Mouse (Mus musculus) limb, embryonic 14.5 days (tissue): ENCODE results near the gene Ost4. TPM values are rescaled to one million over a fixed set of nuclear protein-coding genes. Genes with fewer than 3 reads are reported as not detected.

Experiments
- ATAC-seq: fragments of 200-750 bp; cut with Nextera tagmentation; 2 replicates; pipeline ENCODE4 v1.8.0; 2017; ENCODE audit warnings: low read depth, moderate number of reproducible peaks, moderate TSS enrichment; ENCODE audit not compliant: low FRiP score
- DNase-seq: peaks from one replicate; pipeline ENCODE4 v3.0.0-alpha.2; 2015; ENCODE audit warnings: low spot score
- H3K27ac ChIP-seq: fragments of 300-500 bp; sonication (generic); replicated peaks from 2 replicates; pipeline ENCODE4 v1.5.1; 2014; ENCODE audit warnings: low read depth, mild to moderate bottlenecking, low read length, moderate library complexity, mixed read lengths
- H3K27me3 ChIP-seq: fragments of 300-500 bp; sonication (generic); 2 replicates; pipeline ENCODE4 v1.6.1; 2014; ENCODE audit warnings: low read length, mixed read lengths; ENCODE audit not compliant: control insufficient read depth, insufficient read depth
- H3K36me3 ChIP-seq: fragments of 300-500 bp; sonication (generic); 2 replicates; pipeline ENCODE4 v1.6.1; 2014; ENCODE audit warnings: mild to moderate bottlenecking, low read length, moderate library complexity, mixed read lengths; ENCODE audit not compliant: control insufficient read depth, insufficient read depth
- H3K4me1 ChIP-seq: fragments of 300-500 bp; sonication (generic); 2 replicates; pipeline ENCODE4 v1.6.1; 2014; ENCODE audit warnings: antibody characterized with exemption, low read length, mixed read lengths; ENCODE audit not compliant: control insufficient read depth, insufficient read depth
- H3K4me2 ChIP-seq: fragments of 300-500 bp; sonication (generic); replicated peaks from 2 replicates; pipeline ENCODE4 v1.6.1; 2014; ENCODE audit warnings: low read depth, mild to moderate bottlenecking, low read length, moderate library complexity; ENCODE audit not compliant: severe bottlenecking
- H3K4me3 ChIP-seq: fragments of 300-500 bp; sonication (generic); replicated peaks from 2 replicates; pipeline ENCODE4 v1.5.1; 2014; ENCODE audit warnings: low read length
- H3K9ac ChIP-seq: fragments of 300-500 bp; sonication (generic); 2 replicates; pipeline ENCODE4 v1.6.1; 2014; ENCODE audit warnings: mild to moderate bottlenecking, low read depth, low read length, moderate library complexity; ENCODE audit not compliant: severe bottlenecking
- H3K9me3 ChIP-seq: fragments of 300-500 bp; sonication (generic); 2 replicates; pipeline ENCODE4 v1.6.1; 2016; ENCODE audit warnings: low read length; ENCODE audit not compliant: control insufficient read depth
- POLR2A ChIP-seq: fragments of 200-500 bp; IDR thresholded peaks from 2 replicates; pipeline ENCODE4 v1.8.0; 2012; ENCODE audit warnings: inconsistent platforms, mild to moderate bottlenecking, moderate library complexity, borderline replicate concordance; ENCODE audit not compliant: insufficient read depth, insufficient read length; ENCODE audit errors: extremely low read depth
- WGBS: fragments of 180-500 bp; shearing (Covaris S2); extraction: QIAGEN DNeasy Blood & Tissue Kit; methylation state at CpG from one replicate; pipeline ENCODE4 v1.1.7; 2014; 5-methylcytosine and 5-hydroxymethylcytosine counted together
- polyA plus RNA-seq, 2 experiments: library from polyadenylated mRNA; depleted of rRNA in 1 of 2; stranded (reverse) in 1 of 2; unstranded in 1 of 2; fragments of >200 nt; fragmentation: Nextera tagmentation in 1 of 2; extraction: Ambion mirVana in 1 of 2; gene quantifications; 2 replicates each; pipeline versions ENCODE4 v1.2.1 to v1.2.3; 2012 to 2014

The Ost4 gene
- polyA plus RNA-seq, 2 experiments: 364 to 567 TPM

GRCm38 (mm10) chr5:30924614-30925013 lies 17.0 kb upstream of the Ost4 start:
- Histone ChIP-seq H3K9ac (no peak overlapping the region), H3K9me3 (no peaks in the 10 kb centered on the region), H3K4me2 (no peak overlapping the region), H3K27ac (no peak overlapping the region), H3K4me1 (peaks cover 14% of the 10 kb centered on the region), H3K4me3 (no peak overlapping the region), H3K27me3 (no peaks in the 10 kb centered on the region), H3K36me3 (peaks cover 16% of the 10 kb centered on the region)
- no peak for ATAC-seq
- TF ChIP-seq POLR2A: no peak
- DNase-seq: no peak
- WGBS: 74% methylated on average over 8 of the region's 8 CpGs

- H3K27me3 ChIP-seq: no peaks in the 10 kb centered on the region
- H3K27ac ChIP-seq: no peak overlapping the region
- no peak overlapping the region for H3K4me2 ChIP-seq
- ATAC-seq: no peak
- no peak for DNase-seq
- H3K4me3 ChIP-seq: no peak overlapping the region
- peaks cover 30% of the 10 kb centered on the region for H3K36me3 ChIP-seq
- no peak overlapping the region for H3K9ac ChIP-seq
- H3K4me1 ChIP-seq: peaks cover 16% of the 10 kb centered on the region
- no peak for TF ChIP-seq POLR2A
- no peaks in the 10 kb centered on the region for H3K9me3 ChIP-seq
- WGBS: 84% methylated on average over 6 of the region's 6 CpGs
These were observed 15.5 kb upstream of the Ost4 start for GRCm38 (mm10) chr5:30923119-30923518.

- no peak for ATAC-seq
- WGBS: 75% methylated on average over 10 of the region's 10 CpGs
- TF ChIP-seq POLR2A: no peak
These were observed 15.0 kb upstream of the Ost4 start for GRCm38 (mm10) chr5:30922581-30923041.

GRCm38 (mm10) chr5:30921256-30922033 lies 13.9 kb upstream of the Ost4 start, which contains the start of gene Khk:
TSS of gene Khk (plus strand) at chr5:30921431.
- Histone ChIP-seq H3K36me3 (peaks cover 47% of the 10 kb centered on the region), H3K9ac (peak within 1 kb of the TSS; percentile 58), H3K4me3 (peak within 1 kb of the TSS; percentile 42), H3K4me1 (peaks cover 16% of the 10 kb centered on the region), H3K27me3 (no peaks in the 10 kb centered on the region), H3K4me2 (peak within 1 kb of the TSS; percentile 79), H3K9me3 (no peaks in the 10 kb centered on the region), H3K27ac (peak within 1 kb of the TSS; percentile 80)
- peak; percentile 53; the same call in 1 of the 2 replicates for TF ChIP-seq POLR2A
- DNase-seq: peak; percentile 90
- under 1% methylated on average over 24 of the region's 40 CpGs for WGBS
- peak; percentile 88 for ATAC-seq

More at GRCm38 (mm10) chr5:30922581-30923041, 15.0 kb upstream of the Ost4 start:
- Histone ChIP-seq H3K4me2 (peak overlapping the region; percentile 79), H3K27ac (peak overlapping the region; percentile 80; the same call in 1 of the 2 replicates), H3K4me3 (0 out of 2 replicates have a peak overlapping the region, but pooled peaks have one; percentile 42), H3K9me3 (no peaks in the 10 kb centered on the region), H3K9ac (peak overlapping the region; percentile 58; the same call in 1 of the 2 replicates), H3K4me1 (peaks cover 16% of the 10 kb centered on the region), H3K36me3 (peaks cover 35% of the 10 kb centered on the region), H3K27me3 (no peaks in the 10 kb centered on the region)
- DNase-seq: no peak

GRCm38 (mm10) chr5:30920621-30921020 lies 13.0 kb upstream of the Ost4 start:
- no peaks in the 10 kb centered on the region for H3K27me3 ChIP-seq
- H3K4me2 ChIP-seq: 0 out of 2 replicates have a peak overlapping the region, but pooled peaks have one; percentile 79
- peaks cover 47% of the 10 kb centered on the region for H3K36me3 ChIP-seq
- 63% methylated on average over 19 of the region's 19 CpGs for WGBS
- no peak overlapping the region for H3K27ac ChIP-seq
- no peak overlapping the region for H3K9ac ChIP-seq
- no peaks in the 10 kb centered on the region for H3K9me3 ChIP-seq
- ATAC-seq (no peak), DNase-seq (no peak)
- no peak for TF ChIP-seq POLR2A
- H3K4me3 ChIP-seq: no peak overlapping the region
- H3K4me1 ChIP-seq: peaks cover 21% of the 10 kb centered on the region
